Mouse (Mus musculus) stomach, embryonic 16.5 days (tissue): ENCODE data around the gene Ghr. TPM values are rescaled to one million over a fixed set of nuclear protein-coding genes. Genes with fewer than 3 reads are reported as not detected.
A peak's percentile ranks its signal among the peaks of the same experiment; 100 is the strongest.

ENCODE experiments used
- ATAC-seq: fragments of 200-750 bp; cut with Nextera tagmentation; 2 replicates; pipeline ENCODE4 v1.8.0; 2017; ENCODE audit warnings: moderate number of reproducible peaks, moderate TSS enrichment; ENCODE audit not compliant: insufficient read depth, low FRiP score
- H3K27ac ChIP-seq: fragments of 300-500 bp; sonication (generic); 2 replicates; pipeline ENCODE4 v1.5.1; 2014; ENCODE audit warnings: low read length
- H3K27me3 ChIP-seq: fragments of 300-500 bp; sonication (generic); 2 replicates; pipeline ENCODE4 v1.6.1; 2014; ENCODE audit warnings: low read length, control low read depth, mixed read lengths; ENCODE audit not compliant: control insufficient read depth, insufficient read depth
- H3K36me3 ChIP-seq: fragments of 300-500 bp; sonication (generic); 2 replicates; pipeline ENCODE4 v1.6.1; 2014; ENCODE audit warnings: low read length; ENCODE audit not compliant: control insufficient read depth, insufficient read depth
- H3K4me1 ChIP-seq: fragments of 300-500 bp; sonication (generic); 2 replicates; pipeline ENCODE4 v1.6.1; 2014; ENCODE audit warnings: low read length, control low read depth, mixed read lengths; ENCODE audit not compliant: control insufficient read depth, insufficient read depth
- H3K4me2 ChIP-seq: fragments of 300-500 bp; sonication (generic); 2 replicates; pipeline ENCODE4 v1.6.1; 2014; ENCODE audit warnings: low read depth, low read length, mixed read lengths
- H3K4me3 ChIP-seq: fragments of 300-500 bp; sonication (generic); replicated peaks from 2 replicates; pipeline ENCODE4 v1.5.1; 2014; ENCODE audit warnings: mild to moderate bottlenecking, low read length
- H3K9ac ChIP-seq: fragments of 300-500 bp; sonication (generic); 2 replicates; pipeline ENCODE4 v1.6.1; 2014; ENCODE audit warnings: low read length
- H3K9me3 ChIP-seq: fragments of 300-500 bp; sonication (generic); replicated peaks from 2 replicates; pipeline ENCODE4 v1.6.1; 2016; ENCODE audit warnings: low read length, control low read depth; ENCODE audit not compliant: control insufficient read depth
- WGBS: fragments of 180-500 bp; shearing (Covaris S2); extraction: QIAGEN DNeasy Blood & Tissue Kit; methylation state at CpG from one replicate; pipeline ENCODE4 v1.1.7; 2014; 5-methylcytosine and 5-hydroxymethylcytosine counted together
- polyA plus RNA-seq: library from polyadenylated mRNA; unstranded; fragments of >200 nt; fragmentation: Nextera tagmentation; extraction: Ambion mirVana; gene quantifications from 2 replicates; pipeline ENCODE4 v1.2.1, GENCODE M21; 2015

Gene Ghr
- polyA plus RNA-seq, 1 experiment from 2014 or later = 125 TPM

- WGBS = 20% methylated on average over 4 of the region's 4 CpGs
- no peak overlapping the region for H3K4me3 ChIP-seq
- H3K4me1 ChIP-seq = peaks cover 18% of the 10 kb centered on the region
- H3K9me3 ChIP-seq = no peaks in the 10 kb centered on the region
- no peak overlapping the region for H3K9ac ChIP-seq
- H3K4me2 ChIP-seq = 0 out of 2 replicates have a peak overlapping the region, but pooled peaks have one; percentile 2
- ATAC-seq = no peak
- peak overlapping the region; percentile 15; the same call in 1 of the 2 replicates for H3K27ac ChIP-seq
- no peaks in the 10 kb centered on the region for H3K27me3 ChIP-seq
- no peaks in the 10 kb centered on the region for H3K36me3 ChIP-seq
Observed at GRCm38 (mm10) chr15:3584361-3584760, 1.1 kb upstream of the Ghr start.

- Histone ChIP-seq H3K4me3 (peak overlapping the region; percentile 92), H3K4me2 (peak overlapping the region; percentile 62), H3K4me1 (peaks cover 26% of the 10 kb centered on the region), H3K27me3 (no peaks in the 10 kb centered on the region), H3K36me3 (no peaks in the 10 kb centered on the region), H3K27ac (peak overlapping the region; percentile 96), H3K9ac (peak overlapping the region; percentile 87), H3K9me3 (no peaks in the 10 kb centered on the region)
- peak; percentile 12; the same call in 1 of the 2 replicates for ATAC-seq
- 2% methylated on average over 34 of the region's 34 CpGs for WGBS
Observed at GRCm38 (mm10) chr15:3581861-3582806, 1.2 kb downstream of the Ghr start.

GRCm38 (mm10) chr15:3581337-3581736 is 2.0 kb downstream of the Ghr start:
- WGBS = 8% methylated on average over 3 of the region's 3 CpGs

GRCm38 (mm10) chr15:3580216-3580615 is 3.1 kb downstream of the Ghr start:
- WGBS = 13% methylated on average over 2 of the region's 2 CpGs
- no peaks in the 10 kb centered on the region for H3K9me3 ChIP-seq
- no peaks in the 10 kb centered on the region for H3K36me3 ChIP-seq
- ATAC-seq = peak; percentile 65
- H3K27ac ChIP-seq = peak overlapping the region; percentile 79
- H3K27me3 ChIP-seq = no peaks in the 10 kb centered on the region
- peak overlapping the region; percentile 65 for H3K4me2 ChIP-seq
- H3K4me1 ChIP-seq = peaks cover 20% of the 10 kb centered on the region
- H3K4me3 ChIP-seq = peak overlapping the region; percentile 45
- no peak overlapping the region for H3K9ac ChIP-seq

More at GRCm38 (mm10) chr15:3581337-3581736, 2.0 kb downstream of the Ghr start:
- Histone ChIP-seq H3K27me3 (no peaks in the 10 kb centered on the region), H3K4me1 (peaks cover 23% of the 10 kb centered on the region), H3K9me3 (no peaks in the 10 kb centered on the region), H3K4me3 (peak overlapping the region; percentile 92), H3K9ac (peak overlapping the region; percentile 87), H3K36me3 (no peaks in the 10 kb centered on the region), H3K4me2 (peak overlapping the region; percentile 62), H3K27ac (peak overlapping the region; percentile 96)
- ATAC-seq = no peak

- Histone ChIP-seq H3K27me3 (no peaks in the 10 kb centered on the region), H3K4me2 (peak overlapping the region; percentile 3; the same call in 1 of the 2 replicates), H3K9ac (no peak overlapping the region), H3K9me3 (no peaks in the 10 kb centered on the region), H3K36me3 (no peaks in the 10 kb centered on the region), H3K27ac (0 out of 2 replicates have a peak overlapping the region, but pooled peaks have one; percentile 15), H3K4me3 (no peak overlapping the region), H3K4me1 (peaks cover 8% of the 10 kb centered on the region)
- 45% methylated on average over 5 of the region's 5 CpGs for WGBS
- no peak for ATAC-seq
Observed at GRCm38 (mm10) chr15:3578286-3578980, 4.9 kb downstream of the Ghr start.

- Histone ChIP-seq H3K27ac (no peak overlapping the region; the same call in none of the 2 replicates), H3K27me3 (no peaks in the 10 kb centered on the region), H3K36me3 (peaks cover 9% of the 10 kb centered on the region; the same call in 1 of the 2 replicates), H3K4me1 (0 out of 2 replicates have a peak, but pooled peaks cover 3% of the 10 kb centered on the region), H3K9ac (no peak overlapping the region), H3K9me3 (no peaks in the 10 kb centered on the region), H3K4me2 (no peak overlapping the region; the same call in 1 of the 2 replicates), H3K4me3 (no peak overlapping the region)
- WGBS = 68% methylated on average over 2 of the region's 2 CpGs
- ATAC-seq = no peak
Observed at GRCm38 (mm10) chr15:3569178-3569903, 14.0 kb downstream of the Ghr start.

GRCm38 (mm10) chr15:3564570-3564969 is 18.7 kb downstream of the Ghr start:
- Histone ChIP-seq H3K4me2 (no peak overlapping the region), H3K27me3 (no peaks in the 10 kb centered on the region), H3K9me3 (no peaks in the 10 kb centered on the region), H3K9ac (no peak overlapping the region), H3K4me3 (no peak overlapping the region), H3K36me3 (peaks cover 5% of the 10 kb centered on the region; the same call in 1 of the 2 replicates), H3K4me1 (no peaks in the 10 kb centered on the region), H3K27ac (no peak overlapping the region)
- WGBS = 40% methylated on average over 4 of the region's 4 CpGs
- ATAC-seq = no peak

GRCm38 (mm10) chr15:3563929-3564516 is 19.3 kb downstream of the Ghr start:
- H3K27ac ChIP-seq = no peak overlapping the region
- 51% methylated on average over 7 of the region's 7 CpGs for WGBS

More at GRCm38 (mm10) chr15:3563929-3564516, 19.3 kb downstream of the Ghr start:
- Histone ChIP-seq H3K36me3 (peaks cover 5% of the 10 kb centered on the region; the same call in 1 of the 2 replicates), H3K4me3 (no peak overlapping the region), H3K27me3 (no peaks in the 10 kb centered on the region), H3K4me1 (no peaks in the 10 kb centered on the region), H3K9me3 (no peaks in the 10 kb centered on the region), H3K9ac (no peak overlapping the region), H3K4me2 (no peak overlapping the region)
- ATAC-seq = no peak
